Mouse (Mus musculus): Measurements from ENCODE around the gene Zfp853. TPM values are rescaled to one million over a fixed set of nuclear protein-coding genes. Genes with fewer than 3 reads are reported as not detected.

Gene Zfp853
- polyA plus RNA-seq, 1 experiment from 2014 or later, result 0.31 TPM

- H3K4me3 ChIP-seq (ENCODE audit: low read length), result no peak overlapping the region
- 94% methylated on average over 7 of the region's 7 CpGs for WGBS
- H3K4me2 ChIP-seq (ENCODE audit: low read length), result no peak overlapping the region
- no peaks in the 10 kb centered on the region for H3K9me3 ChIP-seq (ENCODE audit: control insufficient read depth, low read length)
- peaks cover 6% of the 10 kb centered on the region for H3K27me3 ChIP-seq (replicated peaks; ENCODE audit: control insufficient read depth, insufficient read depth, low read length)
- H3K36me3 ChIP-seq (ENCODE audit: control insufficient read depth, insufficient read depth, low read length), result peaks cover 15% of the 10 kb centered on the region
- no peak overlapping the region for H3K27ac ChIP-seq (ENCODE audit: low read depth, low read length)
- H3K4me1 ChIP-seq (ENCODE audit: control insufficient read depth, insufficient read depth, low read depth, low read length), result peaks cover 5% of the 10 kb centered on the region; the same call in 1 of the 2 replicates
- no peak for ATAC-seq
- H3K9ac ChIP-seq (ENCODE audit: low read depth, low read length), result no peak overlapping the region
These were observed 5.0 kb upstream of the Zfp853 start for GRCm38 (mm10) chr5:143298391-143298790.

GRCm38 (mm10) chr5:143297986-143298385, 4.6 kb upstream of the Zfp853 start:
- Histone ChIP-seq H3K9me3 (ENCODE audit: control insufficient read depth, low read length) (no peaks in the 10 kb centered on the region), H3K27ac (ENCODE audit: low read depth, low read length) (no peak overlapping the region), H3K4me2 (ENCODE audit: low read length) (no peak overlapping the region), H3K27me3 (replicated peaks; ENCODE audit: control insufficient read depth, insufficient read depth, low read length) (peaks cover 6% of the 10 kb centered on the region), H3K4me1 (ENCODE audit: control insufficient read depth, insufficient read depth, low read depth, low read length) (peaks cover 8% of the 10 kb centered on the region; the same call in 1 of the 2 replicates), H3K9ac (ENCODE audit: low read depth, low read length) (no peak overlapping the region), H3K4me3 (ENCODE audit: low read length) (no peak overlapping the region), H3K36me3 (ENCODE audit: control insufficient read depth, insufficient read depth, low read length) (peaks cover 15% of the 10 kb centered on the region)
- WGBS, result 93% methylated on average over 9 of the region's 9 CpGs
- no peak for ATAC-seq

DNA sequence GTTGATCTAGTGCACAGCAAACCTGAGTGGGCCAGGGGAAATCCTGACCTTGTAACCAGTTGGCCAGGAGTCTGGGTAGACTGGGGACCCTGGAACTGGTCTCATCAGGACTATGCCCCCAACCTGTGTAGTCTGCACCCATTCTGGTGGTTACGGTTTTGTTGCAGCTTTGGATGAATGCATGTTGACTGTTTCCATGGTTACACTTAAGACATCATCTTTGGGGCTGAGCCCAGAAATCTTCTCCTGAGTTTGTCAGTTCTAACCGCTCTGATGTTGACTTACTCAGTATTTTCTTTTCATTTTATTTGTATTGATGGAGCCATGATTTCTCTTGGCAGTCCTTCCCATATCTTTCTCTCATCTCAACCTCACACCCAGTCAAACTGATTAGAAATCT, 1.9 kb upstream of the Zfp853 start:
- Histone ChIP-seq H3K27ac (ENCODE audit: low read depth, low read length) (no peak overlapping the region), H3K36me3 (ENCODE audit: control insufficient read depth, insufficient read depth, low read length) (peaks cover 6% of the 10 kb centered on the region), H3K9ac (ENCODE audit: low read depth, low read length) (no peak overlapping the region), H3K4me3 (ENCODE audit: low read length) (no peak overlapping the region), H3K9me3 (ENCODE audit: control insufficient read depth, low read length) (no peaks in the 10 kb centered on the region), H3K4me2 (ENCODE audit: low read length) (no peak overlapping the region), H3K4me1 (ENCODE audit: control insufficient read depth, insufficient read depth, low read depth, low read length) (peaks cover 10% of the 10 kb centered on the region; the same call in 1 of the 2 replicates), H3K27me3 (replicated peaks; ENCODE audit: control insufficient read depth, insufficient read depth, low read length) (peaks cover 20% of the 10 kb centered on the region)
- ATAC-seq, result no peak
- WGBS, result 63% methylated on average over 2 of the region's 2 CpGs

DNA sequence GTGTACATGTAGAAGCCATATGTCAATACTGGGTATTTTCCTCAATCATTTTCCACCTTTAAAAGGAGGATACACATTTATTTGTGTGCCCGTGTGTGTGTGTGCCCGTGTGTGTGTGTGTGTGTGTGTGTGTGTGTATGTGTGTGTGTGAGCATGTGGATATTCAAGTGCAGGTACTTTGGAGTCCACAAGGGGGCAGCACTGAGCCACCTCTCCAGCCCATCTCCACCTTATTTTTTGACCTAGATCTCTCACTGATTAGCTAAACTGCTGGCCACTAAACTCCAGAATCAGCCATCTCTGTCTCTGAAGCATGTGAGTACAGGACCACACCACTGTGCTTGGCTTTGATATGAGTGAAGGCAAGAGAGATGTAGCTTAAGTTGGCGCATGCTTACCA, 1.4 kb upstream of the Zfp853 start:
- Histone ChIP-seq H3K4me2 (ENCODE audit: low read length) (no peak overlapping the region), H3K4me1 (ENCODE audit: control insufficient read depth, insufficient read depth, low read depth, low read length) (peaks cover 10% of the 10 kb centered on the region; the same call in 1 of the 2 replicates), H3K4me3 (ENCODE audit: low read length) (no peak overlapping the region), H3K27me3 (replicated peaks; ENCODE audit: control insufficient read depth, insufficient read depth, low read length) (peaks cover 23% of the 10 kb centered on the region), H3K9ac (ENCODE audit: low read depth, low read length) (no peak overlapping the region), H3K36me3 (ENCODE audit: control insufficient read depth, insufficient read depth, low read length) (peaks cover 4% of the 10 kb centered on the region), H3K9me3 (ENCODE audit: control insufficient read depth, low read length) (no peaks in the 10 kb centered on the region), H3K27ac (ENCODE audit: low read depth, low read length) (no peak overlapping the region)
- WGBS, result 82% methylated on average over 3 of the region's 3 CpGs
- no peak for ATAC-seq

DNA sequence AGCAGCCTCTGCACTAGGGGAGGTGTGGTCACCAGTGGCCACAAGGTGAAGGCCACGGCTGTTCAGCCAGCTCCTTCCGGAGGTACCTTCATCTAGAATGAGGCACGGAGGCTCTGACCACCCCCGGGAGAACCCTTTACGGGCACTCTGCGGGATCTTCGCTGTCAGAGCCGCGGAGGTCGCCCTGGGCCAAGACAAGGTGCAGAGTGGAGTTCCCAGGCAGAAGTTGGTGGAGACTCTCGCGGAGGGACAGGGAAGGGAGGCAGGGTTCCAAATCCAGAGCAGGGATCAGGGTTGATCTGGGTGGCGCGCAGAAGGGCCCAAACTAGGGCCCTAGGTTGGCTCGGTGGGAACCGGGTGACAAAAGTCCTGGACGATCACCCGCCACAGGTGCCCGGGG, 544 bp downstream of the Zfp853 start:
- Histone ChIP-seq H3K27ac (ENCODE audit: low read depth, low read length) (no peak overlapping the region), H3K4me1 (ENCODE audit: control insufficient read depth, insufficient read depth, low read depth, low read length) (peaks cover 16% of the 10 kb centered on the region), H3K4me2 (ENCODE audit: low read length) (peak overlapping the region; percentile 96), H3K36me3 (ENCODE audit: control insufficient read depth, insufficient read depth, low read length) (no peaks in the 10 kb centered on the region), H3K9ac (ENCODE audit: low read depth, low read length) (peak overlapping the region; percentile 72), H3K27me3 (replicated peaks; ENCODE audit: control insufficient read depth, insufficient read depth, low read length) (peaks cover 38% of the 10 kb centered on the region), H3K4me3 (ENCODE audit: low read length) (peak overlapping the region; percentile 59), H3K9me3 (ENCODE audit: control insufficient read depth, low read length) (no peaks in the 10 kb centered on the region)
- 2% methylated on average over 14 of the region's 19 CpGs for WGBS
- ATAC-seq, result peak; percentile 26

GRCm38 (mm10) chr5:143289299-143289698, 4.1 kb downstream of the Zfp853 start:
- Histone ChIP-seq H3K4me3 (ENCODE audit: low read length) (no peak overlapping the region), H3K27me3 (replicated peaks; ENCODE audit: control insufficient read depth, insufficient read depth, low read length) (peaks cover 46% of the 10 kb centered on the region), H3K4me1 (ENCODE audit: control insufficient read depth, insufficient read depth, low read depth, low read length) (peaks cover 18% of the 10 kb centered on the region), H3K36me3 (ENCODE audit: control insufficient read depth, insufficient read depth, low read length) (no peaks in the 10 kb centered on the region), H3K9ac (ENCODE audit: low read depth, low read length) (no peak overlapping the region), H3K27ac (ENCODE audit: low read depth, low read length) (no peak overlapping the region), H3K4me2 (ENCODE audit: low read length) (no peak overlapping the region), H3K9me3 (ENCODE audit: control insufficient read depth, low read length) (no peaks in the 10 kb centered on the region)
- no peak for ATAC-seq
- WGBS, result 79% methylated on average over 9 of the region's 9 CpGs

DNA sequence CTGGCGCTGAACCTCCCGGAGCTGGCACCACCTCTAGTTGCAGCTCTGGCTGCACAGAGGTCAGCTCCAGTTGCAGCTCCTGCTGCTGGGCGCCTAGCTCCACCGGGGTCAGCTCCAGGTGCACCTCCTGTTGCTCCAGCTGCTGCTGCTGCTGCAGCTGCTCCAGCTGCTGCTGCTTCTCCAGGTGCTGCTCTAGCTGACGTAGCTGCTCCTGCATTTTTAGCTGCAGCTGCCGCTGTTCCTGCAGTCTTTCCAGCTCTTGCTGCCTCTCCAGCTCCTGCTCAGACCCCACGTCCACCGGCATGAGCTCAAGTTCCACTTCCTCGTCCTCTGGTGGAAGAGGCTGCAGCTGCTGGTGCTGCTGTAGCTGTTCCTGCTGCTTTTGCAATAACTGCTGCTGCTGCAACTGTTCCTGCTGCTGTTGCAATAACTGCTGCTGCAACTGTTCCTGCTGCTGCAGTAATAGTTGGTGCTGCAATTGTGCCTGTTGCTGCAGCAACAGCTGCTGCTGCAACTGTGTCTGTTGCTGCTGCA, 5.0 kb downstream of the Zfp853 start:
- no peaks in the 10 kb centered on the region for H3K9me3 ChIP-seq (ENCODE audit: control insufficient read depth, low read length)
- H3K4me1 ChIP-seq (ENCODE audit: control insufficient read depth, insufficient read depth, low read depth, low read length), result peaks cover 13% of the 10 kb centered on the region
- no peak overlapping the region for H3K9ac ChIP-seq (ENCODE audit: low read depth, low read length)
- ATAC-seq, result no peak
- H3K4me3 ChIP-seq (ENCODE audit: low read length), result peak overlapping the region; percentile 24
- WGBS, result 15% methylated on average over 7 of the region's 9 CpGs
- peak overlapping the region; percentile 49; the same call in 1 of the 2 replicates for H3K4me2 ChIP-seq (ENCODE audit: low read length)
- H3K36me3 ChIP-seq (ENCODE audit: control insufficient read depth, insufficient read depth, low read length), result no peaks in the 10 kb centered on the region
- no peak overlapping the region for H3K27ac ChIP-seq (ENCODE audit: low read depth, low read length)
- H3K27me3 ChIP-seq (replicated peaks; ENCODE audit: control insufficient read depth, insufficient read depth, low read length), result peaks cover 42% of the 10 kb centered on the region

- H3K27ac ChIP-seq (ENCODE audit: low read depth, low read length), result no peak overlapping the region
- H3K36me3 ChIP-seq (ENCODE audit: control insufficient read depth, insufficient read depth, low read length), result no peaks in the 10 kb centered on the region
- H3K9ac ChIP-seq (ENCODE audit: low read depth, low read length), result 0 out of 2 replicates have a peak overlapping the region, but pooled peaks have one; percentile 44
- peaks cover 8% of the 10 kb centered on the region for H3K4me1 ChIP-seq (ENCODE audit: control insufficient read depth, insufficient read depth, low read depth, low read length)
- no peak for ATAC-seq
- H3K27me3 ChIP-seq (replicated peaks; ENCODE audit: control insufficient read depth, insufficient read depth, low read length), result peaks cover 42% of the 10 kb centered on the region
- peak overlapping the region; percentile 24 for H3K4me3 ChIP-seq (ENCODE audit: low read length)
- H3K9me3 ChIP-seq (ENCODE audit: control insufficient read depth, low read length), result no peaks in the 10 kb centered on the region
- 3% methylated on average over 48 of the region's 48 CpGs for WGBS
- peak overlapping the region; percentile 49 for H3K4me2 ChIP-seq (ENCODE audit: low read length)
These were observed 5.6 kb downstream of the Zfp853 start for GRCm38 (mm10) chr5:143287774-143288328.

DNA sequence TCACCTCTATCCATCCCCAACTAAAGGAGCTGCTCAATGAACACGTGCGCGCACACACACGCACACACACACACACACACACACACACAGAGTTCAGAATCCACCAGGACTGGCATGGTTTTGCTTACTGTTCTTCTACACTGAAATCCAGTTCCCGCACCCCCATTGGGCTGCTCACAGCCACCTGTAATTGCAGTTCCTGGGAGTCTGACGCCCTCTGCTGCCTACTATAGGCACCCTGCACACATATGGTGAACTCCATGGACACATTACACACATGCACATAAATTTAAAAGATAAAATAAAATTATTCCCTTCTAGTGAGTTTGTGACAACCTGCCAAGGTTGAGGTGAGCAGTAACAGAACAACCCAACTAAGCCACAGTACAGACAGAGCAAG, 8.7 kb downstream of the Zfp853 start:
- Histone ChIP-seq H3K4me1 (ENCODE audit: control insufficient read depth, insufficient read depth, low read depth, low read length) (peaks cover 8% of the 10 kb centered on the region), H3K9ac (ENCODE audit: low read depth, low read length) (no peak overlapping the region), H3K36me3 (ENCODE audit: control insufficient read depth, insufficient read depth, low read length) (no peaks in the 10 kb centered on the region), H3K9me3 (ENCODE audit: control insufficient read depth, low read length) (no peaks in the 10 kb centered on the region), H3K4me3 (ENCODE audit: low read length) (no peak overlapping the region), H3K4me2 (ENCODE audit: low read length) (no peak overlapping the region), H3K27ac (ENCODE audit: low read depth, low read length) (no peak overlapping the region), H3K27me3 (replicated peaks; ENCODE audit: control insufficient read depth, insufficient read depth, low read length) (peaks cover 26% of the 10 kb centered on the region)
- 50% methylated on average over 6 of the region's 6 CpGs for WGBS
- no peak for ATAC-seq
